Mouse (Mus musculus): Measurements from ENCODE around the gene Snrpg. TPM values are rescaled to one million over a fixed set of nuclear protein-coding genes. Genes with fewer than 3 reads are reported as not detected.

The Snrpg gene
- polyA plus RNA-seq, 1 experiment from 2014 or later, result 627 TPM

DNA sequence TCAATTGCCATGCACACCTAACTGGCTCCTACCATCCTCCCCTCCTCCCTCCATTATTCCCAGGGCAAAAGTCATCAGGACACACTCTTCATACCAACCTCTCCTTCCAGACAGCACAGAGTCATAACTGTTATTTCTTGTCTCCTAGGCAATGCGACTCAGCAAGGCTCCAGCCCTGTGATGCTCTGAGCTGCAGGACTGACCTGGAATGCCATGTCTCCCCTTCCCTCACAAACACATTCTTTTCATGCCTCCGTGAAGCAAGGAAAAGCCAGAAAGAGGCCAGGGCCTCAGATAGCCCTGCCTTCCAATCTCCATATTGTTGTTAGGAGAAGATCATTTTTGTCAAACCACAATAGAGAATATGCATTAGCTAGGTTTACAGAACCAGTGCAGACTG is 25.0 kb upstream of the Snrpg start:
- Histone ChIP-seq H3K9ac (replicated peaks) (no peak overlapping the region), H3K27me3 (no peaks in the 10 kb centered on the region), H3K4me1 (replicated peaks) (peaks cover 10% of the 10 kb centered on the region), H3K9me3 (no peaks in the 10 kb centered on the region), H3K4me3 (replicated peaks) (no peak overlapping the region), H3K27ac (no peak overlapping the region), H3K4me2 (replicated peaks) (no peak overlapping the region), H3K36me3 (no peaks in the 10 kb centered on the region)
- WGBS, result 78% methylated on average over 2 of the region's 2 CpGs
- no peak for ATAC-seq

DNA sequence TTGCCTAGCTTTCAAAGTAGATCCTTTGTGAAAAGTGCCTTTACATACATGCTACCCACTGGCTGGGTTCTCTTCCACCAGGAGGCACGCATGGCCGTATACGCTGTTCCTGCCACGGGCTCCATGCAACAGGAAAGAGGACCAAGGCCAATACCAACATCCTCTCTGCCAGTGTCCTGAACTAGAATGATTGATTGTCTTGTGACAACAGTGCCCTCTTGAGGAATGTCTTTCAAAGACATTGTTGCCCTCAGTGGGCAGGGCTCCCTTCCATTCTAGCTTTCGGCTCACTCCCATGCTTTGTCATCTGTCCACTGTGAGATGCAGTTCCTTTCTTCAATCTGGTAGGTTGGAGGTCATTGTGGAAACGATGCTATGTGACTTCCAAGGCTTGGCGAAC is 21.8 kb upstream of the Snrpg start:
- H3K27me3 ChIP-seq, result no peaks in the 10 kb centered on the region

DNA sequence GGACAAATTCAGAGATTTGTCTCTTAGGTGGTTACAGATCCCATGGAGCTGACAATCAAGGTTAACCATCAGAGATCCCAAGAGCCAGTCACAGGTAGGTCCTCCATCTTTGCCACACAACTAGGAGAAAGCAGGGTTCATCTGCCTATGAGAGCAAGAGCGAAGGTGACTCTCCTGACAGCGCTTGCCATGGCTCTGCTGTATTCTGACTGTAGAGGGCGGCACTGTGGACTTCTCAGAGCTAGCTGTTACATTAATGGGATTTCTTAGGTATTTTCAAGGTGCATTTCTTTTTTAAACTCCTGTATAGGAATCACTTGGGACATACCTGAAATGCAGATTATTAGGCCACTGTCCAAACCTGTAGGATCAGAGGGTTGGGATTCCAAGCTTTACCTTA is 16.2 kb upstream of the Snrpg start:
- 52% methylated on average over 3 of the region's 3 CpGs for WGBS

More for the DNA sequence above, 21.8 kb upstream of the Snrpg start:
- peaks cover 2% of the 10 kb centered on the region for H3K4me1 ChIP-seq (replicated peaks)
- no peak overlapping the region for H3K4me2 ChIP-seq (replicated peaks)
- no peak overlapping the region for H3K27ac ChIP-seq
- H3K9me3 ChIP-seq, result no peaks in the 10 kb centered on the region
- WGBS, result 62% methylated on average over 7 of the region's 7 CpGs
- ATAC-seq, result no peak
- no peak overlapping the region for H3K9ac ChIP-seq (replicated peaks)
- H3K4me3 ChIP-seq (replicated peaks), result no peak overlapping the region
- H3K36me3 ChIP-seq, result no peaks in the 10 kb centered on the region

DNA sequence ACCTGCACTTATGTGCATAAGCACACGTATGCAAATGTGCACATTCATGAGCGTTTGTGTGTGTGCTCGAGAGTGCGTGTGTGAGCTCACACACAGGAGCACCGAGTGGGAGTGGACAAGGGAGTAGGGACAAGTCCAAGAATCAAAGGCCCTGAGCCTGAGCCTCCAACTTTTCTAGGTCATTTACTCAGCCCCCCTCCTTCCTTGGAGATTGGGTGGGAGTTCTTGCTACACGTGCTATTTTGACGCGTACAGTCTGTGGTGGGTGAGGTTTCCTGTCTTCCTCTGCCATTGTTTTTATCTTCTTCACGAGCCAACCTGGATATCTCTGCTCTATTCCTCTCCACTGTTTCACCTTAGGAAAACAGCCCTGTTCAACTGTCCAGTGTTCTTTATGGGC is 14.1 kb upstream of the Snrpg start:
- no peak overlapping the region for H3K27ac ChIP-seq
- no peak for ATAC-seq
- no peaks in the 10 kb centered on the region for H3K27me3 ChIP-seq
- no peak overlapping the region for H3K9ac ChIP-seq (replicated peaks)
- 84% methylated on average over 9 of the region's 9 CpGs for WGBS
- no peaks in the 10 kb centered on the region for H3K36me3 ChIP-seq
- H3K4me3 ChIP-seq (replicated peaks), result no peak overlapping the region
- H3K4me2 ChIP-seq (replicated peaks), result no peak overlapping the region
- H3K4me1 ChIP-seq (replicated peaks), result no peaks in the 10 kb centered on the region
- H3K9me3 ChIP-seq, result no peaks in the 10 kb centered on the region

More for the DNA sequence above, 16.2 kb upstream of the Snrpg start:
- Histone ChIP-seq H3K36me3 (no peaks in the 10 kb centered on the region), H3K9ac (replicated peaks) (no peak overlapping the region), H3K4me3 (replicated peaks) (no peak overlapping the region), H3K4me2 (replicated peaks) (no peak overlapping the region), H3K9me3 (no peaks in the 10 kb centered on the region), H3K4me1 (replicated peaks) (no peaks in the 10 kb centered on the region), H3K27me3 (no peaks in the 10 kb centered on the region), H3K27ac (no peak overlapping the region)
- ATAC-seq, result no peak

DNA sequence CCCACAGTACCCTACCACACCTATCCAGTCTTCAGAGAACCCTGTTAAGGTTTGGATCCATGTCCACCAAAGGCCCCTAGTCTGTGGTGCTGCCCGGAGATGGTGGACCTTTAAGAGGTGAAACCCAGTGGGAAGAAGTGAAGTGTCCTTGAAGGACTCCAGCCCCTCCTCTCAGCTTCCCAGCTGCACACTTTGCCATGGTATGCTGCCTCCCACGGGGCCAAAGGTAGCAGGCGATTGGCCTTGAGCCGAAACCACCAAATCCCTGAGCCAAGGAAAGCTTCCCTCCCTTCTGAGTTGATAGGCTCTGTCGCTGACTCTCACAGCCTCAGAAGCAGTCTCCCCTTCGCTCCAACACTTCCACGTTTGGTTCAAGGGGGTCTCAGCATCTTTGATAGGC is 10.4 kb upstream of the Snrpg start:
- Histone ChIP-seq H3K9ac (replicated peaks) (no peak overlapping the region), H3K4me1 (replicated peaks) (peaks cover 12% of the 10 kb centered on the region), H3K9me3 (no peaks in the 10 kb centered on the region), H3K27ac (no peak overlapping the region), H3K36me3 (no peaks in the 10 kb centered on the region), H3K4me3 (replicated peaks) (no peak overlapping the region), H3K27me3 (no peaks in the 10 kb centered on the region), H3K4me2 (replicated peaks) (no peak overlapping the region)
- 76% methylated on average over 7 of the region's 7 CpGs for WGBS
- ATAC-seq, result no peak

DNA sequence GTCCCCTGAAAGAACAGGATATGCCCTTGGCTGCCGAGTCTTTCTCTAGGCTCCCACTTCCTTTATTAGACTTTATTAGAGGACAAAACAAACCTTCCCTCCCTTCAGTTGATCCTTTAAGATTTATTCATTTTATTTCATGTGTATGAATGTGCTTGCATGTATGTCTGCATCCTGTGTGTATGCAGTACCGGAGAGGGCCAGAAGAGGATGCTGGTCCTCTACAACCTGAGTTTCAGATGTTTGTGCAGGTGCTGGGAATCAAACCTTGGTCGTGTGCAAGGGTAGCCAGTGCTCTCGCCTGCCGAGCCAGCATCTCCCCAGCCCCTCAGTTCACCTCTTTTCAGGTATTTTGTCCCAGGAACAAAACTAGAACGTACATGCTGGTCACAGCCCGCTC is 9.7 kb upstream of the Snrpg start:
- no peak overlapping the region for H3K27ac ChIP-seq
- H3K4me1 ChIP-seq (replicated peaks), result peaks cover 16% of the 10 kb centered on the region
- no peak overlapping the region for H3K4me3 ChIP-seq (replicated peaks)
- no peak overlapping the region for H3K4me2 ChIP-seq (replicated peaks)
- H3K9me3 ChIP-seq, result no peaks in the 10 kb centered on the region
- no peak overlapping the region for H3K9ac ChIP-seq (replicated peaks)
- no peaks in the 10 kb centered on the region for H3K36me3 ChIP-seq
- ATAC-seq, result no peak
- H3K27me3 ChIP-seq, result no peaks in the 10 kb centered on the region
- 87% methylated on average over 7 of the region's 7 CpGs for WGBS

DNA sequence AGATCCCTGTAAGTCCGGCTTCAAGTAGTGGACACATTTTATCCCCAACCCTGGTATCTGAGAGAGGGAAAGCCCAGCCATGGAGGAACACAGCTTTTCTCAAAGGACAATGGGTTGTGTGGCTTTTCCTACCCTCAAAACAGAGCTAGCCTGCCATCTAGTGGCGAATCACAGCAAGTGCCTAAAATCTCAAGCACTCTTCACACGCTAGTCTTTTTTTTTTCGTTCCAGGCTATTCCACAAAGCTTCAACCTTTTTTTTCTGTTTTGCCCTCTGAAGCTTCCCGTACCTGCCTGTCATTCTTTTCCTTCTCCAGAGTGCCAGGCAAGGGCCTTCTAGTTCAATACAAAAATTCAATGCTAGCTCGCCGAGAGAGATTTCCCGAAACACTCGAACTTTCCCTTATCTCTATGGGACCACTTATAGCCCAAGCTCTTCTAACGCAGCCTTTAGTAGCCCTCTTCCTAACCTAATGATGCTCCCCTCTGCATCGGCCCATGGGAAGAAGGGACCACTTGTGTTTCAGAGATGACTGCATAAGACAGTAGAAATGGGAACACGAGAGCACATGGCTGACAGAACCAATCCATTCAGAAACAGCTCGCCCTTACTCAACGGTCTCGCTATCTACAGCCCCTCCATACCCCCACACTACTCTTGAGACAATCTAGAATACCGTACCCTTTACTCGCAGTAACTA is 6.5 kb upstream of the Snrpg start:
- peaks cover 24% of the 10 kb centered on the region for H3K4me1 ChIP-seq (replicated peaks)
- H3K9ac ChIP-seq (replicated peaks), result peak overlapping the region; percentile 76
- no peaks in the 10 kb centered on the region for H3K9me3 ChIP-seq
- H3K4me2 ChIP-seq (replicated peaks), result peak overlapping the region; percentile 66
- H3K36me3 ChIP-seq, result peaks cover 17% of the 10 kb centered on the region; the same call in 1 of the 2 replicates
- H3K4me3 ChIP-seq (replicated peaks), result peak overlapping the region; percentile 71
- H3K27ac ChIP-seq, result peak overlapping the region; percentile 93
- WGBS, result 1% methylated on average over 17 of the region's 17 CpGs
- ATAC-seq, result peak; percentile 65
- no peaks in the 10 kb centered on the region for H3K27me3 ChIP-seq

DNA sequence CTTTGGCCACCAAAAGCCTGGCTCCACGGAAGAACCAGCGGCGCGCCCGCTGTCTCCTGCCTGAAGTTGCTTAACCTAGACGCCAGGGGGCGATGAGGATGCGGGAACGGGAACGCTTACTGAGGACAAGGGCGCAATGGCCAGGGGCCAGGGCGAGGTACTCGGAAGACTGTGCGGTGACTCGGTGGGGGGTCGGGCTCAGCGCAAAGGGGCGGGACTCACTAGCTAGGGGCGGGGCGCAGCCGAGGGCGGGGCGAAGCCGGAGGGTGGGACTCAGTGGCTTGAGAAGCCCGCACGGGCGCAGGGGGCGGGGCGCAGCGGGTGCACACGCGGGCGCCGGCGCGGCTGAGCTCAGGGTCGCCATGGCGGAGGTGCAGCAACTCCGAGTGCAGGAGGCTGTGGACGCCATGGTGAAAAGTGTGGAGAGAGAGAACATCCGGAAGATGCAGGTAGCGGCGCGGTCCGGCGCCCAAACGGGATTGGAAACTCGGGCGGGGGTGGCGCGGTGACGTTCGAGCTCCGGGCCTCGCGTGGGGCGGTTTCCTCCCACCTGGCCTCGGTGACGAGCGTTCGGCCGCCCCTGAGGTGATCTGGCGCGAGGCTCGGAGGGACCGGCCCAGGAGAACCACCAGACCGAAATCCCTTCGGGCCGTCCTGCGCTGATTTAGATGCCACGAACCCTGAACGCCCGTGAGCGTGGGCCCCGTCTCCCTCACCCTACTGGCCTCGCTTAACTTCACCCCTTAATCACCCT is 5.6 kb upstream of the Snrpg start, which contains the start of gene Fam136a:
Fam136a (plus strand) TSS at position 276 of the 754 bp plus-strand sequence.
- H3K27ac ChIP-seq, result peak within 1 kb of the TSS; percentile 93
- H3K4me2 ChIP-seq (replicated peaks), result peak within 1 kb of the TSS; percentile 66
- H3K9ac ChIP-seq (replicated peaks), result peak within 1 kb of the TSS; percentile 76
- H3K36me3 ChIP-seq, result peaks cover 17% of the 10 kb centered on the region; the same call in 1 of the 2 replicates
- peaks cover 28% of the 10 kb centered on the region for H3K4me1 ChIP-seq (replicated peaks)
- no peaks in the 10 kb centered on the region for H3K27me3 ChIP-seq
- H3K9me3 ChIP-seq, result no peaks in the 10 kb centered on the region
- peak within 1 kb of the TSS; percentile 71 for H3K4me3 ChIP-seq (replicated peaks)
- ATAC-seq, result peak; percentile 94
- WGBS, result under 1% methylated on average over 76 of the region's 76 CpGs

DNA sequence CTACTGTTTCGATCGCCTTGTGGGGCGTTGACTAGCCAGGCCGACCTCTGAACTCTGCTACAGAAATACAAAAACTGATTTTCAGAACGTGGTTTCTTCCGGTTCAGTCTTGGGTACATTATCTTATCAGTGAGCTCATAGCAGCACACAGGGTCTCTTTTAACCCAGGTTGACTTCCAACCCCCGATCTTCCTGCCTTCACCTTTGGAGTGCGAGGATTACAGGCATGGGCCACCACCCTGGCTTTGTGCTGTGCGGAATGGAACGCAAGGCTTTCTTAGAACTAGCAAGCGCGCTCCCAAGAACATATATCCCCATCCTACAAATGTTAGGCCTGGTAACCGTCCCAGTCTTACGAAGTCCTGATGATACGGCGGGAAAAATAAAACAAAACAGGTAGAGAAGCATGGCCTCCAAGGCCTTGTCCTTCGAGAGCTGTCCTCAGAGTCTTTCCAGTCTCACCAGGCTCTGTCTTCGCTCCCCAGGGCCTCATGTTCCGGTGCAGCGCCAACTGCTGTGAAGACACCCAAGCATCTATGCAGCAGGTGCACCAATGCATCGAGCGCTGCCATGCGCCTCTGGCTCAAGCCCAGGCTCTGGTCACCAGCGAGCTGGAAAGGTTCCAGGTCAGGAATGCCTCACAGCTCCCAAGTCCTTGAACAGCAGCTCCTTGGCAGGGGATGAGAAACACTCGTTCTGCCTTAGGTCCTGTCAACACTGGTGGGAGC is 4.8 kb upstream of the Snrpg start:
- Histone ChIP-seq H3K4me3 (replicated peaks) (peak overlapping the region; percentile 71), H3K4me2 (replicated peaks) (peak overlapping the region; percentile 66)
- 0 out of 2 replicates have a peak, but pooled peaks have one; percentile 2 for ATAC-seq

DNA sequence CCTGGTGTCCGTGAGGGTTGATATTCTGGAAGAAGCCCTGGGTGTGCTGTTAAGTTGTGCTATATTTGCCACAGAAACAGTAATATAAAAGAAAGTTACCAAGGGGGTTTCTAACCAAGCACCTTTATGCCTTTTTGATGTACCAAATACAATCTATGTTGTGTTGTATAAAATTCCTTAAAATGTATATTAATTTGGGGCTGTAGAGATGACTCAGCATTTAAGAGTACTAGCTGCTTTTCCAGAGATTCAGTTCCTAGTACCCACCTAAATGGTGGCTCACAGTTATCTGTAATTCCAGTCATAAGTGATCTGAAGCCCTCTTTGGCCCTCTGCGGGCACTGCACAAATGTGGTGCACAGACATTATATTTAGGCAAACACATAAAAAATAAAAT is 4.3 kb upstream of the Snrpg start:
- H3K4me3 ChIP-seq (replicated peaks), result peak overlapping the region; percentile 71
- no peak for ATAC-seq
- peak overlapping the region; percentile 66 for H3K4me2 ChIP-seq (replicated peaks)
- H3K4me1 ChIP-seq (replicated peaks), result peaks cover 33% of the 10 kb centered on the region
- H3K27me3 ChIP-seq, result no peaks in the 10 kb centered on the region
- no peaks in the 10 kb centered on the region for H3K9me3 ChIP-seq
- no peak overlapping the region; the same call in 1 of the 2 replicates for H3K27ac ChIP-seq
- H3K9ac ChIP-seq (replicated peaks), result 0 out of 2 replicates have a peak overlapping the region, but pooled peaks have one; percentile 76
- 68% methylated on average over 2 of the region's 2 CpGs for WGBS
- peaks cover 17% of the 10 kb centered on the region; the same call in 1 of the 2 replicates for H3K36me3 ChIP-seq

More for the DNA sequence above, 4.8 kb upstream of the Snrpg start:
- peak overlapping the region; percentile 76 for H3K9ac ChIP-seq (replicated peaks)
- 42% methylated on average over 25 of the region's 25 CpGs for WGBS
- peaks cover 17% of the 10 kb centered on the region; the same call in 1 of the 2 replicates for H3K36me3 ChIP-seq
- peak overlapping the region; percentile 93 for H3K27ac ChIP-seq
- no peaks in the 10 kb centered on the region for H3K9me3 ChIP-seq
- no peaks in the 10 kb centered on the region for H3K27me3 ChIP-seq
- peaks cover 33% of the 10 kb centered on the region for H3K4me1 ChIP-seq (replicated peaks)

DNA sequence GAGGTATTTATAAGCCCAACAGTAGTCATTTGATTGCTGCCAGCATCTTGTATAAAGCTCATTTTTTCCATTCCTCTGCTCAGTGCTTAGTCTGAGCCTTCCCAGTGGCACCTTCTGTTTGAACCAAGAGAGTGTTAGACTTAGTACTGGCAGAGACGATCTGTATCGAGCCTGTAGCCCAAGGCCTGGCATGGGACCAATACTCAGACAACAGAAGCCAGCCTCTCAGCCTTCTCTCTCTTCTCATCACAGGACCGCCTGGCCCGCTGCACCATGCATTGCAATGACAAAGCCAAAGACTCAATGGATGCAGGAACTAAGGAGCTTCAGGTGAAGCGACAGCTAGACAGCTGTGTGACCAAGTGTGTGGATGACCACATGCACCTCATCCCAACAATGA is 2.6 kb upstream of the Snrpg start:
- no peak overlapping the region for H3K4me3 ChIP-seq (replicated peaks)
- H3K9me3 ChIP-seq, result no peaks in the 10 kb centered on the region
- H3K4me1 ChIP-seq (replicated peaks), result peaks cover 49% of the 10 kb centered on the region
- H3K27me3 ChIP-seq, result no peaks in the 10 kb centered on the region
- H3K27ac ChIP-seq, result no peak overlapping the region
- H3K9ac ChIP-seq (replicated peaks), result no peak overlapping the region
- H3K36me3 ChIP-seq, result peaks cover 17% of the 10 kb centered on the region; the same call in 1 of the 2 replicates
- 92% methylated on average over 5 of the region's 5 CpGs for WGBS
- ATAC-seq, result no peak
- H3K4me2 ChIP-seq (replicated peaks), result no peak overlapping the region
